Mouse (Mus musculus) kidney, adult 9 months (tissue): ENCODE measurements at regions not wholly inside any gene's neighbourhood (a gene's known extent, or its start where the extent isn't known, plus 50 kb on each side); places are given as distances from the start of the nearest gene placed in this dataset.

Source experiments
- DNase-seq: peaks from one replicate; pipeline ENCODE4 v3.0.0; 2022

- peak; percentile 3 for DNase-seq
These were observed 95.8 kb downstream of the AU018091 start for GRCm38 (mm10) chr7:3073206-3073605.
